ENCODE assay signal across 8 mouse cellular contexts in genomic region chr9:35210542-35211474, GRCm38 (mm10). TPM values are rescaled to one million over a fixed set of nuclear protein-coding genes. Genes with fewer than 3 reads are reported as not detected.
DNase-seq lines count a peak whose midpoint lies in the region; ATAC-seq and TF ChIP-seq lines count a peak whose summit lies in the region.

Foxred1 (minus strand) TSS chr9:35211055.

- WGBS in forebrain, embryonic 12.5 days: under 1% methylated on average over 72 of the region's 72 CpGs
- WGBS in heart, postnatal 0 days: under 1% methylated on average over 71 of the region's 72 CpGs
- WGBS in liver, embryonic 16.5 days (ENCODE audit: insufficient replicate concordance): under 1% methylated on average over 72 of the region's 72 CpGs
- under 1% methylated on average over 72 of the region's 72 CpGs for WGBS in neural tube, embryonic 13.5 days

- peak within 1 kb of the TSS; percentile 82 for H3K9ac ChIP-seq in forebrain, embryonic 12.5 days
- peak within 1 kb of the TSS; percentile 94 for H3K9ac ChIP-seq in heart, postnatal 0 days (replicated peaks; ENCODE audit: low read depth, low read length)
- H3K9ac ChIP-seq in liver, embryonic 16.5 days (ENCODE audit: low read depth, low read length): peak within 1 kb of the TSS; percentile 89
- peak within 1 kb of the TSS; percentile 89 for H3K9ac ChIP-seq in neural tube, embryonic 13.5 days

- DNase-seq in c-Kit-positive CD71-positive TER-119-positive erythroid progenitor cells, embryonic 14.5 days (ENCODE audit: low spot score): peak; percentile 99
- DNase-seq in heart, postnatal 0 days (ENCODE audit: low spot score): peak; percentile 100
- peak; percentile 98 to 99 for DNase-seq in kidney, postnatal 4 days

- TF ChIP-seq CTCF in E14TG2a.4 (conservative IDR thresholded peaks at IDR 0.05; ENCODE audit: low read length): no peak
- TF ChIP-seq CTCF in heart, postnatal 0 days (IDR thresholded peaks at IDR 0.05; ENCODE audit: low read depth): no peak
- TF ChIP-seq CTCF in testis, adult 2 months (IDR thresholded peaks at IDR 0.05; ENCODE audit: control insufficient read depth, insufficient read depth, insufficient replicate concordance, low read depth, low read length): no peak

- H3K27ac ChIP-seq in forebrain, embryonic 12.5 days: peak within 1 kb of the TSS; percentile 86
- peak within 1 kb of the TSS; percentile 97 for H3K27ac ChIP-seq in heart, postnatal 0 days (ENCODE audit: low read depth)
- H3K27ac ChIP-seq in liver, embryonic 16.5 days (ENCODE audit: low read length): peak within 1 kb of the TSS; percentile 78
- H3K27ac ChIP-seq in neural tube, embryonic 13.5 days (replicated peaks): peak within 1 kb of the TSS; percentile 95
- H3K27ac ChIP-seq in testis, adult 2 months (ENCODE audit: control insufficient read depth, insufficient read depth, low read depth, low read length): peak within 1 kb of the TSS; percentile 93

- H3K4me2 ChIP-seq in forebrain, embryonic 12.5 days: peak within 1 kb of the TSS; percentile 73
- peak within 1 kb of the TSS; percentile 92 for H3K4me2 ChIP-seq in heart, postnatal 0 days (ENCODE audit: low read depth, low read length)
- H3K4me2 ChIP-seq in liver, embryonic 16.5 days (ENCODE audit: low read depth, low read length): peak within 1 kb of the TSS; percentile 99
- peak within 1 kb of the TSS; percentile 84 for H3K4me2 ChIP-seq in neural tube, embryonic 13.5 days

- TF ChIP-seq POLR2A in testis, adult 2 months (IDR thresholded peaks at IDR 0.05; ENCODE audit: control insufficient read depth, low read depth, low read length): peak; percentile 90

- no peaks in the 10 kb centered on the region for H3K9me3 ChIP-seq in E14TG2a.4 (ENCODE audit: low read length)
- H3K9me3 ChIP-seq in forebrain, embryonic 12.5 days: no peaks in the 10 kb centered on the region
- no peaks in the 10 kb centered on the region for H3K9me3 ChIP-seq in heart, postnatal 0 days (replicated peaks; ENCODE audit: control insufficient read depth, low read length)
- H3K9me3 ChIP-seq in liver, embryonic 16.5 days (replicated peaks; ENCODE audit: control insufficient read depth, low read length): no peaks in the 10 kb centered on the region
- H3K9me3 ChIP-seq in neural tube, embryonic 13.5 days: no peaks in the 10 kb centered on the region

- no peaks in the 10 kb centered on the region for H3K27me3 ChIP-seq in E14TG2a.4 (ENCODE audit: insufficient read depth, low read length)
- H3K27me3 ChIP-seq in forebrain, embryonic 12.5 days: no peaks in the 10 kb centered on the region
- no peaks in the 10 kb centered on the region for H3K27me3 ChIP-seq in heart, postnatal 0 days (ENCODE audit: control insufficient read depth, insufficient read depth, low read length)
- H3K27me3 ChIP-seq in liver, embryonic 16.5 days (ENCODE audit: control insufficient read depth, insufficient read depth, low read depth, low read length): no peaks in the 10 kb centered on the region
- no peaks in the 10 kb centered on the region for H3K27me3 ChIP-seq in neural tube, embryonic 13.5 days
- H3K27me3 ChIP-seq in testis, adult 2 months (ENCODE audit: control insufficient read depth, insufficient read depth, low read length): no peaks in the 10 kb centered on the region

- TF ChIP-seq EP300 in heart, postnatal 0 days (IDR thresholded peaks at IDR 0.05; ENCODE audit: low read depth): peak; percentile 68; the same call in 1 of the 2 replicates

- peaks cover 25% of the 10 kb centered on the region for H3K4me1 ChIP-seq in E14TG2a.4 (replicated peaks; ENCODE audit: low read depth, low read length)
- peaks cover 18% of the 10 kb centered on the region for H3K4me1 ChIP-seq in forebrain, embryonic 12.5 days
- H3K4me1 ChIP-seq in heart, postnatal 0 days (ENCODE audit: control insufficient read depth, insufficient read depth): peaks cover 17% of the 10 kb centered on the region; the same call in 1 of the 2 replicates
- H3K4me1 ChIP-seq in liver, embryonic 16.5 days (ENCODE audit: control insufficient read depth, low read depth, low read length): peaks cover 17% of the 10 kb centered on the region
- H3K4me1 ChIP-seq in neural tube, embryonic 13.5 days (replicated peaks): peaks cover 24% of the 10 kb centered on the region
- peaks cover 4% of the 10 kb centered on the region; the same call in 1 of the 2 replicates for H3K4me1 ChIP-seq in testis, adult 2 months (ENCODE audit: control insufficient read depth, insufficient read depth, low read length)

- H3K36me3 ChIP-seq in E14TG2a.4 (ENCODE audit: insufficient read depth, low read length): peaks cover 81% of the 10 kb centered on the region
- H3K36me3 ChIP-seq in forebrain, embryonic 12.5 days (replicated peaks): peaks cover 60% of the 10 kb centered on the region
- H3K36me3 ChIP-seq in heart, postnatal 0 days (replicated peaks; ENCODE audit: control insufficient read depth, insufficient read depth, low read length): peaks cover 60% of the 10 kb centered on the region
- H3K36me3 ChIP-seq in liver, embryonic 16.5 days (ENCODE audit: control insufficient read depth, insufficient read depth): peaks cover 51% of the 10 kb centered on the region
- peaks cover 64% of the 10 kb centered on the region for H3K36me3 ChIP-seq in neural tube, embryonic 13.5 days
- peaks cover 2% of the 10 kb centered on the region; the same call in 1 of the 2 replicates for H3K36me3 ChIP-seq in testis, adult 2 months (ENCODE audit: control insufficient read depth, insufficient read depth, low read length)

- ATAC-seq in forebrain, embryonic 12.5 days (ENCODE audit: low FRiP score): peak; percentile 100
- ATAC-seq in heart, postnatal 0 days (ENCODE audit: insufficient read depth, low read depth): peak; percentile 100
- peak; percentile 99 for ATAC-seq in liver, embryonic 16.5 days (ENCODE audit: low read depth)
- ATAC-seq in neural tube, embryonic 13.5 days (ENCODE audit: low read depth): peak; percentile 100

- H3K4me3 ChIP-seq in E14TG2a.4 (replicated peaks; ENCODE audit: low read length): peak within 1 kb of the TSS; percentile 99
- H3K4me3 ChIP-seq in forebrain, embryonic 12.5 days (replicated peaks): peak within 1 kb of the TSS; percentile 67
- peak within 1 kb of the TSS; percentile 99 for H3K4me3 ChIP-seq in heart, postnatal 0 days (ENCODE audit: low read depth, low read length)
- H3K4me3 ChIP-seq in liver, embryonic 16.5 days (ENCODE audit: low read depth, low read length): peak within 1 kb of the TSS; percentile 98
- H3K4me3 ChIP-seq in neural tube, embryonic 13.5 days: peak within 1 kb of the TSS; percentile 79
- H3K4me3 ChIP-seq in testis, adult 2 months (ENCODE audit: control insufficient read depth, low read depth, low read length): peak within 1 kb of the TSS; percentile 96

RNA-seq across cellular contexts. Expression of gene Foxred1, which starts in this region (rescaled TPM):
- polyA plus RNA-seq in forebrain, embryonic 12.5 days (2016; fragmentation: Nextera tagmentation; extraction: Ambion mirVana): 45.6 and 49.0 TPM in 2 replicates
- total RNA-seq in heart, postnatal 0 days (2014; rRNA removed; ENCODE audit: low replicate concordance): 88.0 and 91.5 TPM in 2 replicates
- 93.1 and 95.9 TPM in 2 replicates for polyA plus RNA-seq in heart, postnatal 0 days (2015; fragmentation: Nextera tagmentation; extraction: Ambion mirVana)
- polyA plus RNA-seq in liver, embryonic 16.5 days (2015; fragmentation: Nextera tagmentation; extraction: Ambion mirVana): 20.2 and 20.5 TPM in 2 replicates
- 41.4 and 43.1 TPM in 2 replicates for polyA plus RNA-seq in neural tube, embryonic 13.5 days (2015; fragmentation: Nextera tagmentation; extraction: Ambion mirVana)
- polyA plus RNA-seq in testis, adult 2 months (2012; rRNA removed): 23.3 and 27.5 TPM in 2 replicates

Comparison
In these comparisons a context has a peak if more than half of its experiments do, and no peak if none do; other contexts are left out.
1. Peak in every context shown above with its lines: DNase-seq, ATAC-seq, H3K4me3 ChIP-seq and H3K27ac ChIP-seq.